Mouse (Mus musculus): ENCODE measurements around the gene Olfr808. TPM values are rescaled to one million over a fixed set of nuclear protein-coding genes. Genes with fewer than 3 reads are reported as not detected.

The Olfr808 gene
- polyA plus RNA-seq, 1 experiment from 2014 or later: not detected

Small RNA genes lying within 50 kb of the gene (microRNA-seq; reads per million reads assigned to microRNA genes)
- gene Gm24485: not detected

Other genes starting within 250 kb of the Olfr808 start
- gene Olfr791, start 243.7 kb upstream of the Olfr808 start, polyA plus RNA-seq (2014; fragmentation: Nextera tagmentation; extraction: Ambion mirVana): not detected in 2 replicates
- not detected in 2 replicates for gene Olfr792, start 226.3 kb upstream of the Olfr808 start, polyA plus RNA-seq (2014; fragmentation: Nextera tagmentation; extraction: Ambion mirVana)
- not detected in 2 replicates for gene Olfr794, start 197.8 kb upstream of the Olfr808 start, polyA plus RNA-seq (2014; fragmentation: Nextera tagmentation; extraction: Ambion mirVana)
- gene Olfr796, start 152.9 kb upstream of the Olfr808 start, polyA plus RNA-seq (2014; fragmentation: Nextera tagmentation; extraction: Ambion mirVana): not detected in 2 replicates
- not detected in 2 replicates for gene Olfr798, start 137.5 kb upstream of the Olfr808 start, polyA plus RNA-seq (2014; fragmentation: Nextera tagmentation; extraction: Ambion mirVana)
- gene Olfr799, start 128.0 kb upstream of the Olfr808 start, polyA plus RNA-seq (2014; fragmentation: Nextera tagmentation; extraction: Ambion mirVana): not detected in 2 replicates
- gene Olfr800, start 107.8 kb upstream of the Olfr808 start, polyA plus RNA-seq (2014; fragmentation: Nextera tagmentation; extraction: Ambion mirVana): not detected in 2 replicates
- gene Olfr801, start 91.6 kb upstream of the Olfr808 start, polyA plus RNA-seq (2014; fragmentation: Nextera tagmentation; extraction: Ambion mirVana): not detected in 2 replicates
- 0.04 TPM in 1 of 2 replicates, not detected in the other for gene Olfr802, start 77.3 kb upstream of the Olfr808 start, polyA plus RNA-seq (2014; fragmentation: Nextera tagmentation; extraction: Ambion mirVana)
- gene Olfr803, start 71.2 kb upstream of the Olfr808 start, polyA plus RNA-seq (2014; fragmentation: Nextera tagmentation; extraction: Ambion mirVana): not detected in 2 replicates
- not detected in 2 replicates for gene Olfr804, start 62.3 kb upstream of the Olfr808 start, polyA plus RNA-seq (2014; fragmentation: Nextera tagmentation; extraction: Ambion mirVana)
- not detected in 2 replicates for gene Olfr805, start 36.1 kb upstream of the Olfr808 start, polyA plus RNA-seq (2014; fragmentation: Nextera tagmentation; extraction: Ambion mirVana)
- not detected in 2 replicates for gene Olfr806, start 23.6 kb upstream of the Olfr808 start, polyA plus RNA-seq (2014; fragmentation: Nextera tagmentation; extraction: Ambion mirVana)
- not detected in 2 replicates for gene Olfr807, start 7.7 kb upstream of the Olfr808 start, polyA plus RNA-seq (2014; fragmentation: Nextera tagmentation; extraction: Ambion mirVana)
- not detected in 2 replicates for gene Olfr809, start 9.2 kb downstream of the Olfr808 start, polyA plus RNA-seq (2014; fragmentation: Nextera tagmentation; extraction: Ambion mirVana)
- not detected in 2 replicates for gene Olfr810, start 29.4 kb downstream of the Olfr808 start, polyA plus RNA-seq (2014; fragmentation: Nextera tagmentation; extraction: Ambion mirVana)
- not detected in 2 replicates for gene Olfr811, start 38.9 kb downstream of the Olfr808 start, polyA plus RNA-seq (2014; fragmentation: Nextera tagmentation; extraction: Ambion mirVana)
- not detected in 2 replicates for gene Olfr812, start 80.6 kb downstream of the Olfr808 start, polyA plus RNA-seq (2014; fragmentation: Nextera tagmentation; extraction: Ambion mirVana)
- not detected in 2 replicates for gene Olfr813, start 89.9 kb downstream of the Olfr808 start, polyA plus RNA-seq (2014; fragmentation: Nextera tagmentation; extraction: Ambion mirVana)
- gene Olfr814, start 114.4 kb downstream of the Olfr808 start, polyA plus RNA-seq (2014; fragmentation: Nextera tagmentation; extraction: Ambion mirVana): not detected in 2 replicates
- not detected in 2 replicates for gene Olfr815, start 140.4 kb downstream of the Olfr808 start, polyA plus RNA-seq (2014; fragmentation: Nextera tagmentation; extraction: Ambion mirVana)
- not detected in 2 replicates for gene Olfr816, start 150.1 kb downstream of the Olfr808 start, polyA plus RNA-seq (2014; fragmentation: Nextera tagmentation; extraction: Ambion mirVana)
- not detected in 2 replicates for gene Olfr818, start 183.6 kb downstream of the Olfr808 start, polyA plus RNA-seq (2014; fragmentation: Nextera tagmentation; extraction: Ambion mirVana)
- gene Olfr819, start 201.8 kb downstream of the Olfr808 start, polyA plus RNA-seq (2014; fragmentation: Nextera tagmentation; extraction: Ambion mirVana): not detected in 2 replicates
- gene Olfr247, start 210.7 kb downstream of the Olfr808 start, polyA plus RNA-seq (2014; fragmentation: Nextera tagmentation; extraction: Ambion mirVana): not detected in 2 replicates
- not detected in 2 replicates for gene Gm10310, start 219.6 kb downstream of the Olfr808 start, polyA plus RNA-seq (2014; fragmentation: Nextera tagmentation; extraction: Ambion mirVana)
- not detected in 2 replicates for gene Olfr820, start 247.1 kb downstream of the Olfr808 start, polyA plus RNA-seq (2014; fragmentation: Nextera tagmentation; extraction: Ambion mirVana)